Mouse (Mus musculus) limb, embryonic 11.5 days (tissue): Measurements from ENCODE around the gene Zfp651. TPM values are rescaled to one million over a fixed set of nuclear protein-coding genes. Genes with fewer than 3 reads are reported as not detected.

Experiments used
- ATAC-seq: fragments of 200-750 bp; cut with Nextera tagmentation; 2 replicates; pipeline ENCODE4 v1.8.0; 2017; ENCODE audit warnings: low read depth; ENCODE audit not compliant: insufficient number of reproducible peaks, low FRiP score, low TSS enrichment
- DNase-seq: peaks from one replicate; pipeline ENCODE4 v3.0.0-alpha.2; 2015; ENCODE audit warnings: low spot score
- H3K27ac ChIP-seq: fragments of 300-500 bp; sonication (generic); replicated peaks from 2 replicates; pipeline ENCODE4 v1.5.1; 2014; ENCODE audit warnings: low read depth, mild to moderate bottlenecking, low read length
- H3K27me3 ChIP-seq: fragments of 300-500 bp; sonication (generic); 2 replicates; pipeline ENCODE4 v1.6.1; 2014; ENCODE audit warnings: mild to moderate bottlenecking, low read length, mixed read lengths; ENCODE audit not compliant: control insufficient read depth, insufficient read depth
- H3K36me3 ChIP-seq: fragments of 300-500 bp; sonication (generic); 2 replicates; pipeline ENCODE4 v1.6.1; 2014; ENCODE audit warnings: mild to moderate bottlenecking, low read length, moderate library complexity, mixed read lengths; ENCODE audit not compliant: control insufficient read depth, insufficient read depth
- H3K4me1 ChIP-seq: fragments of 300-500 bp; sonication (generic); 2 replicates; pipeline ENCODE4 v1.6.1; 2014; ENCODE audit warnings: low read length, mixed read lengths; ENCODE audit not compliant: control insufficient read depth, insufficient read depth
- H3K4me2 ChIP-seq: fragments of 300-500 bp; sonication (generic); 2 replicates; pipeline ENCODE4 v1.6.1; 2014; ENCODE audit warnings: low read depth, mild to moderate bottlenecking, moderate library complexity; ENCODE audit not compliant: severe bottlenecking
- H3K4me3 ChIP-seq: fragments of 300-500 bp; sonication (generic); 2 replicates; pipeline ENCODE4 v1.5.1; 2014; ENCODE audit warnings: low read depth, low read length
- H3K9ac ChIP-seq: fragments of 300-500 bp; sonication (generic); 2 replicates; pipeline ENCODE4 v1.6.1; 2014; ENCODE audit warnings: mild to moderate bottlenecking, low read length
- H3K9me3 ChIP-seq: fragments of 300-500 bp; sonication (generic); 2 replicates; pipeline ENCODE4 v1.6.1; 2016; ENCODE audit warnings: low read length; ENCODE audit not compliant: control insufficient read depth
- WGBS: fragments of 180-500 bp; shearing (Covaris S2); extraction: QIAGEN DNeasy Blood & Tissue Kit; methylation state at CpG from one replicate; pipeline ENCODE4 v1.1.7; 2014; 5-methylcytosine and 5-hydroxymethylcytosine counted together
- polyA plus RNA-seq: library from polyadenylated mRNA; unstranded; fragments of >200 nt; fragmentation: Nextera tagmentation; extraction: Ambion mirVana; gene quantifications from 2 replicates; pipeline ENCODE4 v1.2.1, GENCODE M21; 2014

Gene Zfp651
- polyA plus RNA-seq, 1 experiment from 2014 or later = 6.2 TPM

DNA sequence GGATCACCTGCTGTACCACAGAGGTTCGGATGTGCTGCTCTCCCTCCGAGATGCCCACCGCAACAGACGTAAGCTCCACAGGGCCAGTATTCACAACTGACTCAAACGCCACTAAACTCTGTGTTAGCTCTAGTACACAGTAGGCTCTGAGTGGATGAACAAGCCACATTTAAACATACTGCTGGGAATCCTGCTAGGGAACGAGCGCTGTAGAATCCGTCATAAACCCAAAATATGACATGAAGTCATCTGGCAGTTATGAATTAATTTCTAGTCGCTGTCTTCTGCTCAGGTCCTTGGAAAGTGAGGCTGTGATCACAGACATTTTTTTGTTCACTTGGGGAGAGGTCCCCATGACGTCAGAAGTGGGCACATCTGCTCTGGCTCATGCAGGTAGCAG is 16.8 kb downstream of the Zfp651 start:
- Histone ChIP-seq H3K4me2 (no peak overlapping the region), H3K36me3 (no peaks in the 10 kb centered on the region), H3K27ac (no peak overlapping the region), H3K27me3 (peaks cover 31% of the 10 kb centered on the region), H3K9ac (no peak overlapping the region), H3K9me3 (no peaks in the 10 kb centered on the region), H3K4me3 (no peak overlapping the region), H3K4me1 (peaks cover 5% of the 10 kb centered on the region; the same call in 1 of the 2 replicates)
- DNase-seq (no peak), ATAC-seq (no peak)
- 81% methylated on average over 10 of the region's 10 CpGs for WGBS

- 81% methylated on average over 7 of the region's 7 CpGs for WGBS
- no peak for ATAC-seq
These were observed 17.4 kb downstream of the Zfp651 start for GRCm38 (mm10) chr9:121776511-121776910.

DNA sequence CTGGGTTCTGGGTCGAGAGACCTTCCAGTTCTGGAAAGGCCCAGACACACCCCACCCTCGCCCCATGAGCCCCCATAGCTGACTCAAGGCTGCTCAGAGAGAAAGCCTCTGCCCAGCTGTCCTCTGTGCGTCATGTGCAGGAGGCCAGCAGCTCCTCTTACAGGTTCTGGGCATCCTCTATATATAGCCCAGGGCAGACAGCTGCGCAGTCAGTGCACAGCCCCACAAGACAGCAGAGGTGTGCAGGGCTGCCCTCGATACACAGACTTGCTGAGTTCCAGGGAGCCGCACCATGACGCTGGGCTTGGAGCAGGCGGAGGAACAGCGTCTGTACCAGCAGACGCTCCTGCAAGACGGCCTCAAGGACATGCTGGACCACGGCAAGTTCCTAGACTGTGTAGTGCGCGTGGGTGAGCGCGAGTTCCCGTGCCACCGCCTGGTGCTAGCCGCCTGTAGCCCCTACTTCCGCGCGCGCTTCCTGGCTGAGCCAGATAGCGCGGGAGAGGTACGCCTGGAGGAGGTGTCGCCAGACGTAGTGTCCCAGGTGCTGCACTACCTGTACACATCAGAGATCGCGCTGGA is 18.4 kb downstream of the Zfp651 start, which contains the start of gene Klhl40:
Klhl40 (plus strand) TSS at position 124 of the 582 bp plus-strand sequence.
- Histone ChIP-seq H3K9ac (no peak within 1 kb of the TSS), H3K27ac (no peak within 1 kb of the TSS), H3K27me3 (peaks cover 31% of the 10 kb centered on the region), H3K4me2 (peak within 1 kb of the TSS; percentile 50), H3K36me3 (no peaks in the 10 kb centered on the region), H3K4me1 (peaks cover 5% of the 10 kb centered on the region; the same call in 1 of the 2 replicates), H3K4me3 (peak within 1 kb of the TSS; percentile 24; the same call in 1 of the 2 replicates), H3K9me3 (no peaks in the 10 kb centered on the region)
- DNase-seq = no peak
- 0 out of 2 replicates have a peak, but pooled peaks have one; percentile 18 for ATAC-seq
- WGBS = 18% methylated on average over 30 of the region's 30 CpGs

More at GRCm38 (mm10) chr9:121776511-121776910, 17.4 kb downstream of the Zfp651 start:
- Histone ChIP-seq H3K9me3 (no peaks in the 10 kb centered on the region), H3K4me1 (peaks cover 5% of the 10 kb centered on the region; the same call in 1 of the 2 replicates), H3K4me3 (no peak overlapping the region), H3K27me3 (peaks cover 31% of the 10 kb centered on the region), H3K4me2 (no peak overlapping the region), H3K27ac (no peak overlapping the region), H3K9ac (no peak overlapping the region), H3K36me3 (no peaks in the 10 kb centered on the region)
- DNase-seq = no peak

- DNase-seq (peak; percentile 47), ATAC-seq (no peak)
- H3K4me2 ChIP-seq = peak overlapping the region; percentile 50
- H3K27me3 ChIP-seq = peaks cover 31% of the 10 kb centered on the region
- H3K27ac ChIP-seq = no peak overlapping the region
- WGBS = 15% methylated on average over 54 of the region's 54 CpGs
- H3K9me3 ChIP-seq = no peaks in the 10 kb centered on the region
- no peak overlapping the region for H3K9ac ChIP-seq
- peaks cover 5% of the 10 kb centered on the region; the same call in 1 of the 2 replicates for H3K4me1 ChIP-seq
- H3K4me3 ChIP-seq = peak overlapping the region; percentile 24; the same call in 1 of the 2 replicates
- no peaks in the 10 kb centered on the region for H3K36me3 ChIP-seq
These were observed 19.0 kb downstream of the Zfp651 start for GRCm38 (mm10) chr9:121778066-121778624.

GRCm38 (mm10) chr9:121784801-121785200 is 25.7 kb downstream of the Zfp651 start:
- Histone ChIP-seq H3K4me3 (no peak overlapping the region), H3K9me3 (no peaks in the 10 kb centered on the region), H3K27me3 (no peaks in the 10 kb centered on the region), H3K9ac (no peak overlapping the region), H3K36me3 (no peaks in the 10 kb centered on the region), H3K4me1 (no peaks in the 10 kb centered on the region), H3K27ac (no peak overlapping the region), H3K4me2 (no peak overlapping the region)
- ATAC-seq = no peak
- 81% methylated on average over 12 of the region's 12 CpGs for WGBS
- no peak for DNase-seq

DNA sequence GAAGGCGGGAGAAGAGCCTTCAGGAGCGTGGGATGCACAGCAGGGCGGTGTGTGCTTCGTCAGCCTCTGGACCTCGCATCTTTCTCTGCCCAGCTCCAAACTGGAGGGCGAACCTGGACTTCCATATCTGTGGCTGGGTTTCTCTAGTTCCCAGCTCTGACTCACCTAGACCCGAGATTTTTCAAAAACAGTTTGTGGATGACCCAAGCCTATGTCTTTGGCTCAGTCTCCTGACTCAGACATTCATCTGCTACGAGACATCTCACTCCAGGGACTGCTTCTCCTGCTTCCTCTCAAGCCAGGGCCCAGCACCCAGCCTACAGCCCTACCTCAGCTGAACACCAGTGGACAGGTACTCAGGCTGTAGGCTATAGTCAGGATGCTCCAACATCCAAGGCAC is 26.1 kb downstream of the Zfp651 start:
- Histone ChIP-seq H3K4me3 (no peak overlapping the region), H3K36me3 (no peaks in the 10 kb centered on the region), H3K27ac (no peak overlapping the region), H3K4me1 (no peaks in the 10 kb centered on the region), H3K27me3 (no peaks in the 10 kb centered on the region), H3K4me2 (no peak overlapping the region), H3K9me3 (no peaks in the 10 kb centered on the region), H3K9ac (no peak overlapping the region)
- WGBS = 87% methylated on average over 8 of the region's 8 CpGs
- ATAC-seq = no peak
- DNase-seq = no peak

- ATAC-seq = no peak
- 63% methylated on average over 2 of the region's 2 CpGs for WGBS
- Histone ChIP-seq H3K27ac (no peak overlapping the region), H3K4me1 (no peaks in the 10 kb centered on the region), H3K4me2 (no peak overlapping the region), H3K9ac (no peak overlapping the region), H3K4me3 (no peak overlapping the region), H3K9me3 (no peaks in the 10 kb centered on the region), H3K27me3 (no peaks in the 10 kb centered on the region), H3K36me3 (no peaks in the 10 kb centered on the region)
- no peak for DNase-seq
These were observed 27.2 kb downstream of the Zfp651 start for GRCm38 (mm10) chr9:121786359-121786758.

DNA sequence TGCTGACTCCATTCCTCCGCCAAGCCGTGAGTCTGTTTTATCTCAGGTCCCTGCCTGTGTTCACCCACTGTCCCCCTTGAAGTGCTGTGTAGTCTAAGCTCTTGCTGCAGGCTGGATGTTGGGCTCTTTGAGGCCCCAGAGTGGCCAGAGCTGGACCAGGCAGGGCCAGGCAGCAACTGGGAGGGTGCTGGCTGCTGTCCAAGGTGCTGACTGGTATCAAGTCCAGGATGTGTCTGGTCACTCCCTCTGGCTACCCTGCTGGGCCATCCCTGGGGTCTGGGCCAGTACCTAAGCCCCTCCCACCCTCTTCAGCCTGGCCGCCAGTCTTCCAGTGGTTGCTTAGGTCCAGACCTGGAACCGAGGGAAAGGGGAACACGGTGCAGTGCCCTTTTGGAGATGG is 32.1 kb downstream of the Zfp651 start:
- no peaks in the 10 kb centered on the region for H3K4me1 ChIP-seq
- no peak overlapping the region for H3K4me3 ChIP-seq
- WGBS = 12% methylated on average over 5 of the region's 5 CpGs
- H3K36me3 ChIP-seq = no peaks in the 10 kb centered on the region
- no peak overlapping the region for H3K27ac ChIP-seq
- no peaks in the 10 kb centered on the region for H3K27me3 ChIP-seq
- no peak for ATAC-seq
- DNase-seq = peak; percentile 86
- no peak overlapping the region for H3K9ac ChIP-seq
- H3K9me3 ChIP-seq = no peaks in the 10 kb centered on the region
- H3K4me2 ChIP-seq = no peak overlapping the region
